Mouse (Mus musculus) myocyte (in vitro differentiated cells): Measurements from ENCODE around the gene Itga8. TPM values are rescaled to one million over a fixed set of nuclear protein-coding genes. Genes with fewer than 3 reads are reported as not detected.

Experiments used
- H3K27me3 ChIP-seq: one replicate; pipeline ENCODE4 v1.6.1; 2011; ENCODE audit not compliant: control insufficient read depth, insufficient read depth, insufficient read length
- H3K36me3 ChIP-seq: one replicate; pipeline ENCODE4 v1.6.1; 2011; ENCODE audit not compliant: control insufficient read depth, insufficient read depth
- H3K4me2 ChIP-seq: one replicate; pipeline ENCODE4 v1.6.1; 2011; ENCODE audit warnings: low read depth, control low read depth
- H3K4me3 ChIP-seq: one replicate; pipeline ENCODE4 v1.5.1; 2011; ENCODE audit warnings: mild to moderate bottlenecking, control low read depth, moderate library complexity
- H3K79me2 ChIP-seq: one replicate; pipeline ENCODE4 v1.6.1; 2011; ENCODE audit not compliant: control insufficient read depth, insufficient read depth
- H3ac ChIP-seq: one replicate; pipeline ENCODE4 v1.6.1; 2011; ENCODE audit not compliant: control insufficient read depth, insufficient read length
- CEBPB ChIP-seq: IDR thresholded peaks from 2 replicates; pipeline ENCODE4 v1.6.1; 2011; ENCODE audit warnings: mild to moderate bottlenecking, moderate library complexity; ENCODE audit not compliant: poor library complexity, insufficient read depth, severe bottlenecking
- E2F4 ChIP-seq: IDR thresholded peaks from one replicate; pipeline ENCODE4 v1.6.1; 2011; ENCODE audit warnings: mild to moderate bottlenecking, control low read depth, moderate library complexity; ENCODE audit not compliant: insufficient read depth
- MAX ChIP-seq: IDR thresholded peaks from one replicate; pipeline ENCODE4 v1.6.1; 2011; ENCODE audit warnings: low read depth, mild to moderate bottlenecking, control low read depth
- MYOD1 ChIP-seq, 3 experiments: IDR thresholded peaks; one replicate each; pipeline ENCODE4 v1.6.1; 2011; ENCODE audit warnings: control low read depth in 2 of 3, low read depth in 2 of 3, mild to moderate bottlenecking in 2 of 3, moderate library complexity in 1 of 3; ENCODE audit not compliant: insufficient read length in 2 of 3, control insufficient read depth in 1 of 3
- MYOG ChIP-seq, 3 experiments: IDR thresholded peaks; one replicate each; pipeline ENCODE4 v1.6.1; 2011; ENCODE audit warnings: control low read depth in 2 of 3, low read depth in 2 of 3, mild to moderate bottlenecking in 2 of 3; ENCODE audit not compliant: insufficient read length in 2 of 3, control insufficient read depth in 1 of 3, insufficient read depth in 1 of 3
- POLR2A ChIP-seq: IDR thresholded peaks from one replicate; pipeline ENCODE4 v1.6.1; 2011; ENCODE audit warnings: low read depth, mild to moderate bottlenecking, control low read depth, moderate library complexity; ENCODE audit not compliant: insufficient read length
- POLR2AphosphoS2 ChIP-seq: IDR thresholded peaks from one replicate; pipeline ENCODE4 v1.6.1; 2011; ENCODE audit warnings: low read depth, control low read depth; ENCODE audit not compliant: insufficient read length
- REST ChIP-seq: IDR thresholded peaks from one replicate; pipeline ENCODE4 v1.6.1; 2011; ENCODE audit warnings: mild to moderate bottlenecking, control low read depth, moderate library complexity; ENCODE audit not compliant: insufficient read depth, insufficient read length
- SRF ChIP-seq: IDR thresholded peaks from one replicate; pipeline ENCODE4 v1.6.1; 2011; ENCODE audit warnings: low read depth; ENCODE audit not compliant: control insufficient read depth, insufficient read length
- TCF12 ChIP-seq: IDR thresholded peaks from one replicate; pipeline ENCODE4 v1.6.1; 2011; ENCODE audit warnings: mild to moderate bottlenecking, control low read depth; ENCODE audit not compliant: poor library complexity, insufficient read depth, severe bottlenecking
- TCF3 ChIP-seq: IDR thresholded peaks from one replicate; pipeline ENCODE4 v1.6.1; 2011; ENCODE audit warnings: low read depth, control low read depth; ENCODE audit not compliant: insufficient read length
- USF1 ChIP-seq: IDR thresholded peaks from one replicate; pipeline ENCODE4 v1.6.1; 2011; ENCODE audit warnings: low read depth, mild to moderate bottlenecking, control low read depth, moderate library complexity
- polyA plus RNA-seq: library from polyadenylated mRNA; unstranded; fragments of >200 nt; fragmentation: generic; extraction: Trizol; gene quantifications from one replicate; pipeline ENCODE4 v1.2.1, GENCODE M21; 2012; ENCODE audit warnings: missing spikeins

The Itga8 gene
- polyA plus RNA-seq, 1 experiment = 0.08 TPM

DNA sequence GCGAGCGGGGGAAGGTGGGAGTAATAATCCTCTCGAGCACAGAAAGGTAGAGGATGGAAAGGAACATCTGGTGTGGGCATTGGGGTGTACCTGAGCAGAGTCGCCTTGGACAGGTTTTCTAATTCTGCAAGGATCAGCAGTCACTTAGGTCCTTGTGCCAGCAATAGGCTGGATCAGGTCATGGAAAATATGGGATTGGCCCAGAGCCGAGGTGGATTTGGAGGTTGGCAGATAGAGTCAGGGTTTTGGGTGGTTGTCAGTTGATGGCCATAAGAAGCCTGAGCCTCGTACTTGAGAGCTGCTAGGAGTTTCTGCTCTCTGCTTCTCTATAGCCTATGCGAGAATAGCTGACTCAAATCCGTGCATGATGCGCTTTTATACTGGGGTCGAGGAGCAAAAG lies 98.5 kb downstream of the Itga8 start:
- Histone ChIP-seq H3K27me3 (no peaks in the 10 kb centered on the region), H3K79me2 (no peaks in the 10 kb centered on the region), H3K4me2 (no peak overlapping the region), H3K4me3 (no peak overlapping the region), H3K36me3 (no peaks in the 10 kb centered on the region), H3ac (no peak overlapping the region)
- TF ChIP-seq MAX (no peak), POLR2A (no peak), TCF12 (no peak), CEBPB (no peak)

DNA sequence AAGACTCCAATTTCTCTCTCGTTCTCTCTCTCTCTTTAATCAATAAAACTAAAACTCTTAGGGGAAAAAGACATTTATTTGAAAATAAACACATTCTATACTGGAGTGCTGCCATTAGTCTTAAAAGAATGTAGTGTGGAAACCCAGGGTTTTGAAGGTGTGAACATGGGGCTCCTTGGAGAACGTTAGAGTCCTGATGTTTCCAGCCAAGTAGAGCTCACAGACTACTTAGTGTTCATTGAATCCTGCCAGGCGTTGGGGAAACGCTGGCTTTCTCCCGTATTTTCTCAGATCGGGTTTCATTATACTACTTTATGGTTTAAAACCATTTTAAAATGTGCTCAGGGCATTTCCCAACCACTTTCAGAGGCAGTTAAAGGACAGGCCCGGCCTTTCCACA lies 103.0 kb downstream of the Itga8 start:
- Histone ChIP-seq H3K4me3 (no peak overlapping the region), H3K27me3 (no peaks in the 10 kb centered on the region), H3ac (no peak overlapping the region), H3K4me2 (no peak overlapping the region), H3K79me2 (no peaks in the 10 kb centered on the region), H3K36me3 (no peaks in the 10 kb centered on the region)
- no peak for TF ChIP-seq REST
- TF ChIP-seq E2F4 = no peak
- no peak for TF ChIP-seq MYOD1 (IDR thresholded peaks at IDR 0.05; ENCODE audit: control insufficient read depth in 1 of 3, insufficient read length in 2 of 3, low read depth in 2 of 3)
- no peak for TF ChIP-seq TCF12
- no peak for TF ChIP-seq MAX
- TF ChIP-seq TCF3 = no peak
- TF ChIP-seq POLR2A = no peak
- TF ChIP-seq SRF = no peak
- TF ChIP-seq POLR2AphosphoS2 = no peak
- TF ChIP-seq CEBPB = no peak
- TF ChIP-seq MYOG (IDR thresholded peaks at IDR 0.05; ENCODE audit: control insufficient read depth in 1 of 3, insufficient read depth in 1 of 3, insufficient read length in 2 of 3, low read depth in 2 of 3) = no peak
- no peak for TF ChIP-seq USF1

DNA sequence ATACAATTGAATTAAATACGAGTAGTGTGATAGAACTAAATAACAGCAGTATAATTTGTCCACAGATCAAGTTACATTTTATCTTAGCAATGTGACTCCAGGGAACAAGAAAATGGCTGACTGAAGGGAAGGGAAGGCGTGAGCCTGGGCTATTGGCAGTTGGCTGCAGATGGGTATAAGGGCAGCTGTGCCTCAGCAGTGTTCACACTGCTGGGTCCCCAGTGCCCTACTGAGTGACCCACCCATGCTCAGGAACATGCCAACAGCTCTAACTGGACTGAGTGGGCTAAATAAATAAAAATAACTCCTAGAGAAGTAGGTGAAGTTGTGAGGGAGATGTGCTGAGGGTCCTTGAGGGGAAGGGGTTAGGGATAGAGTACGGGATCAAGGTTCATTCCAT lies 103.5 kb downstream of the Itga8 start:
- TF ChIP-seq E2F4 (no peak), USF1 (no peak), TCF12 (no peak), SRF (no peak), REST (no peak), MYOG (IDR thresholded peaks at IDR 0.05; ENCODE audit: control insufficient read depth in 1 of 3, insufficient read depth in 1 of 3, insufficient read length in 2 of 3, low read depth in 2 of 3) (no peak), MAX (no peak), CEBPB (no peak), POLR2AphosphoS2 (no peak), TCF3 (no peak), MYOD1 (IDR thresholded peaks at IDR 0.05; ENCODE audit: control insufficient read depth in 1 of 3, insufficient read length in 2 of 3, low read depth in 2 of 3) (no peak)

DNA sequence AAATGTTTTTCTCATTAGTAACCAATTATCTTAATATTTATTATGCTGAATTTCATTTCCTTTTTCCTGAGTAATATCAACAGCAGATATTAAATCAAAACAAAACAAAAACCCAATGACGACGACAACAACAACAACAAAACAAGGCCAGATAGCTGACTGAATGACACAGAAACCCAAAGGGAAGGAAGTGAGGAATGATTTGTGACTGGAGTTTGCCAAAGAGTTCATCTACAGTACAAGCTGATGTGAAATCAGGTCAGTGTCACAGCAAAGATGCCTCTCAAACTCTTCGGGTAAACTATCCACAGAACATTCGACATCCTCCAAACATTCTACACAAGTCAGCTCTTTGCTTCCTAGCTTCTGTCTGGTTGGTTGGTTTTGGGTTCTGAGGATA lies 104.0 kb downstream of the Itga8 start:
- Histone ChIP-seq H3ac (no peak overlapping the region), H3K4me2 (no peak overlapping the region), H3K27me3 (no peaks in the 10 kb centered on the region), H3K79me2 (no peaks in the 10 kb centered on the region), H3K36me3 (no peaks in the 10 kb centered on the region), H3K4me3 (no peak overlapping the region)
- TF ChIP-seq REST (no peak), TCF3 (no peak), MYOG (IDR thresholded peaks at IDR 0.05; ENCODE audit: control insufficient read depth in 1 of 3, insufficient read depth in 1 of 3, insufficient read length in 2 of 3, low read depth in 2 of 3) (no peak), CEBPB (no peak), USF1 (no peak)

More for the DNA sequence above, 103.5 kb downstream of the Itga8 start:
- Histone ChIP-seq H3K79me2 (no peaks in the 10 kb centered on the region), H3K27me3 (no peaks in the 10 kb centered on the region), H3ac (no peak overlapping the region), H3K4me3 (no peak overlapping the region), H3K36me3 (no peaks in the 10 kb centered on the region), H3K4me2 (no peak overlapping the region)

GRCm38 (mm10) chr2:12189026-12189425 lies 112.7 kb downstream of the Itga8 start:
- Histone ChIP-seq H3K4me3 (no peak overlapping the region), H3K27me3 (no peaks in the 10 kb centered on the region), H3K4me2 (no peak overlapping the region), H3K36me3 (no peaks in the 10 kb centered on the region), H3K79me2 (no peaks in the 10 kb centered on the region), H3ac (no peak overlapping the region)
- TF ChIP-seq E2F4 = no peak
- no peak for TF ChIP-seq MYOG (IDR thresholded peaks at IDR 0.05; ENCODE audit: control insufficient read depth in 1 of 3, insufficient read depth in 1 of 3, insufficient read length in 2 of 3, low read depth in 2 of 3)
- no peak for TF ChIP-seq CEBPB
- TF ChIP-seq POLR2AphosphoS2 = no peak
- TF ChIP-seq SRF = no peak
- TF ChIP-seq USF1 = no peak
- TF ChIP-seq TCF3 = no peak
- TF ChIP-seq TCF12 = no peak
